Mouse (Mus musculus) cerebellum, adult 8-10 months (tissue): ENCODE measurements at regions not wholly inside any gene's neighbourhood (a gene's known extent, or its start where the extent isn't known, plus 50 kb on each side); places are given as distances from the start of the nearest gene placed in this dataset.
"Not testable (repeated sequence)": the region's sequence is repeated elsewhere in the genome, so short reads cannot be mapped to it uniquely, and the experiment has no call there.

Source experiments
- DNase-seq: peaks from one replicate; pipeline ENCODE4 v3.0.0; 2022

- not testable (repeated sequence) for DNase-seq
These were observed 621.3 kb upstream of the Dsel start for GRCm38 (mm10) chr1:112486046-112486445.

- peak; percentile 10 for DNase-seq
These were observed 591.3 kb upstream of the Dsel start for GRCm38 (mm10) chr1:112456047-112456446.

- DNase-seq, result no peak
These were observed 587.7 kb upstream of the Dsel start for GRCm38 (mm10) chr1:112452390-112452789.

GRCm38 (mm10) chr1:112451622-112452021 lies 586.9 kb upstream of the Dsel start:
- peak; percentile 2 for DNase-seq

GRCm38 (mm10) chr1:112439109-112439508 lies 574.4 kb upstream of the Dsel start:
- DNase-seq, result no peak

- peak; percentile 0 for DNase-seq
These were observed 551.8 kb upstream of the Dsel start for GRCm38 (mm10) chr1:112416350-112417083.

GRCm38 (mm10) chr1:112388807-112389206 lies 524.1 kb upstream of the Dsel start:
- DNase-seq, result peak; percentile 11

GRCm38 (mm10) chr1:112384015-112384414 lies 519.3 kb upstream of the Dsel start:
- no peak for DNase-seq

- DNase-seq, result peak; percentile 2
These were observed 515.0 kb upstream of the Dsel start for GRCm38 (mm10) chr1:112379651-112380264.

GRCm38 (mm10) chr1:112378660-112379059 lies 513.9 kb upstream of the Dsel start:
- peak; percentile 3 for DNase-seq

- no peak for DNase-seq
These were observed 491.1 kb upstream of the Dsel start for GRCm38 (mm10) chr1:112355816-112356215.
